Mouse (Mus musculus) left cerebral cortex, postnatal 25 days (tissue): ENCODE results near the gene Sult6b2. TPM values are rescaled to one million over a fixed set of nuclear protein-coding genes. Genes with fewer than 3 reads are reported as not detected.

Source experiments
- DNase-seq, 2 experiments: peaks; one replicate each; pipeline ENCODE4 v3.0.0; 2022; ENCODE audit warnings: low spot score in 2 of 2, mixed read lengths in 1 of 2
- intact Hi-C: fragments of 180-260 bp; cut with DNase I; formaldehyde crosslinking; loops from one replicate; pipeline ENCODE4 v1.15.1; 2025
- total RNA-seq, 2 experiments: library from RNA; stranded (reverse); gene quantifications; 2 replicates each; pipeline ENCODE4 v1.2.3; 2021

The Sult6b2 gene
- total RNA-seq, 2 experiments from 2014 or later, result 0.21 TPM; not detected in 1

- intact Hi-C loops, result loop anchor here (10.0 kb wide), 1 partner anchor 389 kb away; no protein-coding TSS in a partner anchor
- no peak for DNase-seq
Observed at GRCm38 (mm10) chr6:142786106-142786505, 18.2 kb downstream of the Sult6b2 start.

GRCm38 (mm10) chr6:142785343-142785742 is 19.0 kb downstream of the Sult6b2 start:
- intact Hi-C loops, result loop anchor here (10.0 kb wide), 1 partner anchor 389 kb away; no protein-coding TSS in a partner anchor
- peak in 1 of 2 experiments; percentile 35 for DNase-seq

- no peak for DNase-seq
- intact Hi-C loops, result loop anchor here (10.0 kb wide), 1 partner anchor 394 kb away; no protein-coding TSS in a partner anchor
Observed at GRCm38 (mm10) chr6:142781286-142781685, 23.0 kb downstream of the Sult6b2 start.

- DNase-seq, result no peak
- intact Hi-C loops, result loop anchor here (10.0 kb wide), 1 partner anchor 394 kb away; no protein-coding TSS in a partner anchor
Observed at GRCm38 (mm10) chr6:142780574-142781033, 23.7 kb downstream of the Sult6b2 start.

GRCm38 (mm10) chr6:142779812-142780573 is 24.3 kb downstream of the Sult6b2 start:
- no peak for DNase-seq

GRCm38 (mm10) chr6:142779045-142779811 is 25.1 kb downstream of the Sult6b2 start:
- peak; percentile 58 to 70 for DNase-seq
- intact Hi-C loops, result loop anchor here (1.0 to 2.0 kb wide), 2 partner anchors 36 to 186 kb away; no protein-coding TSS in a partner anchor

More at GRCm38 (mm10) chr6:142779812-142780573, 24.3 kb downstream of the Sult6b2 start:
- intact Hi-C loops, result loop anchor here (1.0 to 10.0 kb wide), 3 partner anchors 35 to 395 kb away; no protein-coding TSS in a partner anchor

- no peak for DNase-seq
- intact Hi-C loops, result no loop called here
Observed at GRCm38 (mm10) chr6:142776935-142777334, 27.4 kb downstream of the Sult6b2 start.

GRCm38 (mm10) chr6:142773566-142773965 is 30.7 kb downstream of the Sult6b2 start:
- no peak for DNase-seq
- intact Hi-C loops, result no loop called here

- intact Hi-C loops, result no loop called here
- DNase-seq, result no peak
Observed at GRCm38 (mm10) chr6:142771643-142772042, 32.7 kb downstream of the Sult6b2 start.

- intact Hi-C loops, result no loop called here
Observed at GRCm38 (mm10) chr6:142769896-142770295, 34.4 kb downstream of the Sult6b2 start.

GRCm38 (mm10) chr6:142767305-142767704 is 37.0 kb downstream of the Sult6b2 start:
- intact Hi-C loops, result no loop called here
- no peak for DNase-seq

More at GRCm38 (mm10) chr6:142769896-142770295, 34.4 kb downstream of the Sult6b2 start:
- DNase-seq, result no peak

- no peak for DNase-seq
- intact Hi-C loops, result no loop called here
Observed at GRCm38 (mm10) chr6:142764933-142765332, 39.4 kb downstream of the Sult6b2 start.

- DNase-seq, result no peak
- intact Hi-C loops, result no loop called here
Observed at GRCm38 (mm10) chr6:142759633-142760032, 44.7 kb downstream of the Sult6b2 start.

GRCm38 (mm10) chr6:142758562-142758961 is 45.7 kb downstream of the Sult6b2 start:
- DNase-seq, result no peak
- intact Hi-C loops, result no loop called here

GRCm38 (mm10) chr6:142757976-142758375 is 46.3 kb downstream of the Sult6b2 start:
- intact Hi-C loops, result no loop called here
- no peak for DNase-seq

- no peak for DNase-seq
- intact Hi-C loops, result no loop called here
Observed at GRCm38 (mm10) chr6:142757334-142757965, 46.9 kb downstream of the Sult6b2 start.

- intact Hi-C loops, result loop anchor here (1.0 kb wide), 1 partner anchor 208 kb away; the partner anchor contains the start of gene St8sia1
- DNase-seq, result peak; percentile 92 to 94
Observed at GRCm38 (mm10) chr6:142756507-142757333, 47.6 kb downstream of the Sult6b2 start, which contains the start of gene Cmas. Cmas (plus strand) TSS chr6:142756686.

- DNase-seq, result no peak
- intact Hi-C loops, result no loop called here
Observed at GRCm38 (mm10) chr6:142752331-142753246, 51.7 kb downstream of the Sult6b2 start.
